Mouse (Mus musculus): ENCODE results near the gene Smpd2. TPM values are rescaled to one million over a fixed set of nuclear protein-coding genes. Genes with fewer than 3 reads are reported as not detected.

The Smpd2 gene
- polyA plus RNA-seq, 1 experiment from 2014 or later: 38.8 TPM

GRCm38 (mm10) chr10:41448216-41448615 lies 42.0 kb downstream of the Smpd2 start:
- ATAC-seq (replicated peaks): no peak
- Histone ChIP-seq H3K27ac (no peak overlapping the region), H3K4me2 (no peak overlapping the region), H3K36me3 (replicated peaks) (0 out of 2 replicates have a peak, but pooled peaks cover 8% of the 10 kb centered on the region), H3K27me3 (replicated peaks) (no peaks in the 10 kb centered on the region), H3K4me3 (no peak overlapping the region), H3K4me1 (peaks cover 33% of the 10 kb centered on the region), H3K9me3 (no peaks in the 10 kb centered on the region), H3K9ac (no peak overlapping the region)
- 84% methylated on average over 1 of the region's 1 CpGs for WGBS

Other genes with a start within 250 kb of the Smpd2 start
- gene Fig4, start 187.1 kb downstream of the Smpd2 start, polyA plus RNA-seq (2015; fragmentation: Nextera tagmentation; extraction: Ambion mirVana): 30.8 and 31.5 TPM in 2 replicates
- gene Ak9, start 186.4 kb downstream of the Smpd2 start, polyA plus RNA-seq (2015; fragmentation: Nextera tagmentation; extraction: Ambion mirVana): 0.22 and 0.30 TPM in 2 replicates
- gene Zbtb24, start 40.0 kb downstream of the Smpd2 start, polyA plus RNA-seq (2015; fragmentation: Nextera tagmentation; extraction: Ambion mirVana): 19.8 and 22.3 TPM in 2 replicates
- gene Mical1, start 14.1 kb downstream of the Smpd2 start, polyA plus RNA-seq (2015; fragmentation: Nextera tagmentation; extraction: Ambion mirVana): 19.6 and 21.5 TPM in 2 replicates
- gene Ppil6, start 70 bp upstream of the Smpd2 start, polyA plus RNA-seq (2015; fragmentation: Nextera tagmentation; extraction: Ambion mirVana): 3.2 and 3.3 TPM in 2 replicates
- 43.8 and 48.7 TPM in 2 replicates for gene Cd164, start 29.0 kb upstream of the Smpd2 start, polyA plus RNA-seq (2015; fragmentation: Nextera tagmentation; extraction: Ambion mirVana)
- gene Ccdc162, start 226.3 kb upstream of the Smpd2 start, polyA plus RNA-seq (2015; fragmentation: Nextera tagmentation; extraction: Ambion mirVana): 0.52 and 0.77 TPM in 2 replicates